Mouse (Mus musculus) central nervous system, embryonic 14 days (tissue): ENCODE measurements around the gene Eaf1. TPM values are rescaled to one million over a fixed set of nuclear protein-coding genes. Genes with fewer than 3 reads are reported as not detected.

ENCODE experiments used
- polyA plus RNA-seq: library from polyadenylated mRNA; depleted of rRNA; stranded (reverse); fragments of >200 nt; gene quantifications from 2 replicates; pipeline ENCODE4 v1.2.3, GENCODE M21; 2012; rRNA removed

The Eaf1 gene
- 21.2 and 22.8 TPM in 2 replicates for polyA plus RNA-seq

GRCm38 (mm10) chr14:31494349-31494974 is at the start of gene Eaf1:
Gene Eaf1, plus strand, starts transcription at chr14:31494399.

GRCm38 (mm10) chr14:31494975-31495455 is 816 bp downstream of the Eaf1 start, which contains the start of gene Mettl6:
Gene Mettl6, minus strand, starts transcription at chr14:31495040.

Other genes starting within 250 kb of the Eaf1 start
- gene Phf7, start 243.1 kb upstream of the Eaf1 start, polyA plus RNA-seq: 8.3 and 8.4 TPM in 2 replicates
- gene Bap1, start 242.9 kb upstream of the Eaf1 start, polyA plus RNA-seq: 123 and 131 TPM in 2 replicates
- gene Dnah1, start 170.5 kb upstream of the Eaf1 start, polyA plus RNA-seq: 5.7 and 6.7 TPM in 2 replicates
- 64.0 and 66.5 TPM in 2 replicates for gene Capn7, start 157.8 kb upstream of the Eaf1 start, polyA plus RNA-seq
- 141 and 143 TPM in 2 replicates for gene Sh3bp5, start 58.3 kb upstream of the Eaf1 start, polyA plus RNA-seq
- 26.0 and 27.9 TPM in 2 replicates for gene Mettl6, start 641 bp downstream of the Eaf1 start, polyA plus RNA-seq
- 0.11 and 0.91 TPM in 2 replicates for gene Colq, start 96.9 kb downstream of the Eaf1 start, polyA plus RNA-seq
- not detected in 2 replicates for gene Gm49387, start 146.5 kb downstream of the Eaf1 start, polyA plus RNA-seq
- 26.0 and 32.3 TPM in 2 replicates for gene Btd, start 146.6 kb downstream of the Eaf1 start, polyA plus RNA-seq
- gene Hacl1, start 146.9 kb downstream of the Eaf1 start, polyA plus RNA-seq: 11.3 and 12.8 TPM in 2 replicates